Mouse (Mus musculus) MEL (cell line): ENCODE measurements around the gene Mier3. TPM values are rescaled to one million over a fixed set of nuclear protein-coding genes. Genes with fewer than 3 reads are reported as not detected.

Experiments
- DNase-seq: peaks from one replicate; pipeline ENCODE4 v3.0.0; 2011; ENCODE audit warnings: low read depth, low spot score
- H3K27ac ChIP-seq: 2 replicates; pipeline ENCODE4 v1.5.1; 2012; ENCODE audit warnings: low read depth, mild to moderate bottlenecking, control low read depth, low read length, moderate library complexity; ENCODE audit not compliant: control insufficient read depth
- H3K27me3 ChIP-seq, 2 experiments: fragments of 150-350 bp in 1 of 2; sonication (generic) in 1 of 2; 2 replicates each; pipeline ENCODE4 v1.6.1; 2012; ENCODE audit warnings: low read length in 2 of 2, mild to moderate bottlenecking in 2 of 2, improper control_type of control experiment in 1 of 2, moderate library complexity in 1 of 2; ENCODE audit not compliant: insufficient read depth in 2 of 2, control insufficient read depth in 1 of 2
- H3K36me3 ChIP-seq, 2 experiments: 2 replicates each; pipeline ENCODE4 v1.6.1; 2012 to 2014; ENCODE audit warnings: low read length in 2 of 2, improper control_type of control experiment in 1 of 2, inconsistent platforms in 1 of 2, mild to moderate bottlenecking in 1 of 2; ENCODE audit not compliant: insufficient read depth in 2 of 2, control insufficient read depth in 1 of 2
- H3K4me1 ChIP-seq, 2 experiments: fragments of 150-350 bp in 1 of 2; sonication (generic) in 1 of 2; 2 replicates each; pipeline ENCODE4 v1.6.1; 2012; ENCODE audit warnings: low read length in 2 of 2, improper control_type of control experiment in 1 of 2, mild to moderate bottlenecking in 1 of 2; ENCODE audit not compliant: insufficient read depth in 2 of 2, control insufficient read depth in 1 of 2
- H3K4me3 ChIP-seq, 2 experiments: fragments of 150-350 bp in 1 of 2; sonication (generic) in 1 of 2; 2 replicates each; pipeline ENCODE4 v1.5.1; 2012; ENCODE audit warnings: low read depth in 2 of 2, low read length in 2 of 2, mild to moderate bottlenecking in 2 of 2, moderate library complexity in 2 of 2, control low read depth in 1 of 2, improper control_type of control experiment in 1 of 2; ENCODE audit not compliant: control insufficient read depth in 1 of 2, insufficient read depth in 1 of 2
- H3K79me2 ChIP-seq: 2 replicates; pipeline ENCODE4 v1.6.1; 2012; ENCODE audit warnings: mild to moderate bottlenecking, low read length, moderate library complexity; ENCODE audit not compliant: control insufficient read depth, poor library complexity, insufficient read depth
- H3K9ac ChIP-seq: 2 replicates; pipeline ENCODE4 v1.6.1; 2012; ENCODE audit warnings: low read depth, mild to moderate bottlenecking, control low read depth, low read length, moderate library complexity; ENCODE audit not compliant: control insufficient read depth, poor library complexity, severe bottlenecking
- H3K9me3 ChIP-seq: fragments of 150-350 bp; sonication (generic); replicated peaks from 2 replicates; pipeline ENCODE4 v1.6.1; 2012; ENCODE audit warnings: mild to moderate bottlenecking, low read length, improper control_type of control experiment, moderate library complexity; ENCODE audit not compliant: insufficient read depth
- ELF1 ChIP-seq: IDR thresholded peaks from 2 replicates; pipeline ENCODE4 v1.6.1; 2014; ENCODE audit warnings: low read depth, mild to moderate bottlenecking, inconsistent platforms, low read length, improper control_type of control experiment, moderate library complexity
- EP300 ChIP-seq, 2 experiments: IDR thresholded peaks; 2 replicates each; pipeline ENCODE4 v1.6.1; 2011; ENCODE audit warnings: improper control_type of control experiment in 2 of 2, low read length in 2 of 2, low read depth in 1 of 2, mild to moderate bottlenecking in 1 of 2
- GATA1 ChIP-seq: IDR thresholded peaks from 2 replicates; pipeline ENCODE4 v1.6.1; 2011; ENCODE audit warnings: low read depth, low read length, improper control_type of control experiment
- JUND ChIP-seq: IDR thresholded peaks from 2 replicates; pipeline ENCODE4 v1.6.1; 2011; ENCODE audit warnings: low read depth, mild to moderate bottlenecking, improper control_type of control experiment, low read length
- MAFK ChIP-seq: IDR thresholded peaks from 2 replicates; pipeline ENCODE4 v1.6.1; 2011; ENCODE audit warnings: low read depth, mild to moderate bottlenecking, low read length, improper control_type of control experiment, borderline replicate concordance
- MAX ChIP-seq: IDR thresholded peaks from 2 replicates; pipeline ENCODE4 v1.6.1; 2011; ENCODE audit warnings: low read length, improper control_type of control experiment
- MEF2A ChIP-seq: IDR thresholded peaks from 2 replicates; pipeline ENCODE4 v1.6.1; 2014; ENCODE audit warnings: low read depth, mild to moderate bottlenecking, inconsistent platforms, low read length, improper control_type of control experiment; ENCODE audit not compliant: poor library complexity, insufficient replicate concordance, severe bottlenecking; ENCODE audit errors: extremely low read depth
- NELFE ChIP-seq: IDR thresholded peaks from 2 replicates; pipeline ENCODE4 v1.6.1; 2011; ENCODE audit warnings: low read depth, low read length, improper control_type of control experiment
- POLR2AphosphoS2 ChIP-seq: IDR thresholded peaks from 2 replicates; pipeline ENCODE4 v1.6.1; 2011; ENCODE audit warnings: low read length, improper control_type of control experiment
- RAD21 ChIP-seq: IDR thresholded peaks from 2 replicates; pipeline ENCODE4 v1.6.1; 2011; ENCODE audit warnings: mild to moderate bottlenecking, low read depth, low read length, improper control_type of control experiment
- RCOR1 ChIP-seq: IDR thresholded peaks from 2 replicates; pipeline ENCODE4 v1.6.1; 2012; ENCODE audit warnings: low read depth, mild to moderate bottlenecking, inconsistent platforms, low read length, improper control_type of control experiment
- SIN3A ChIP-seq: IDR thresholded peaks from 2 replicates; pipeline ENCODE4 v1.6.1; 2012; ENCODE audit warnings: low read length, improper control_type of control experiment, inconsistent platforms
- TBP ChIP-seq: IDR thresholded peaks from 2 replicates; pipeline ENCODE4 v1.8.0; 2011; ENCODE audit warnings: low read depth, low read length, improper control_type of control experiment
- USF2 ChIP-seq, 2 experiments: IDR thresholded peaks; 2 replicates each; pipeline ENCODE4 v1.6.1; 2011 to 2012; ENCODE audit warnings: improper control_type of control experiment in 2 of 2, low read length in 2 of 2, borderline replicate concordance in 1 of 2, inconsistent platforms in 1 of 2, low read depth in 1 of 2, mild to moderate bottlenecking in 1 of 2; ENCODE audit not compliant: insufficient read depth in 1 of 2
- polyA plus RNA-seq, 2 experiments: library from polyadenylated mRNA; stranded (reverse) in 1 of 2; unstranded in 1 of 2; fragments of >175 nt in 1 of 2; fragments of >200 nt in 1 of 2; gene quantifications; 2 replicates each; pipeline versions ENCODE4 v1.2.1 to v1.2.4; 2012; ENCODE audit warnings: low replicate concordance in 2 of 2, low read depth in 1 of 2; ENCODE audit not compliant: insufficient read length in 2 of 2, insufficient read depth in 1 of 2, missing spikeins in 1 of 2
- total RNA-seq: library from RNA; depleted of rRNA; stranded (reverse); fragments of 300-350 nt; gene quantifications from 2 replicates; pipeline ENCODE4 v1.2.3, GENCODE M21; 2012

Mier3 gene
- total and polyA plus RNA-seq, 3 experiments = 12.6 to 15.8 TPM; not detected in 1

DNA sequence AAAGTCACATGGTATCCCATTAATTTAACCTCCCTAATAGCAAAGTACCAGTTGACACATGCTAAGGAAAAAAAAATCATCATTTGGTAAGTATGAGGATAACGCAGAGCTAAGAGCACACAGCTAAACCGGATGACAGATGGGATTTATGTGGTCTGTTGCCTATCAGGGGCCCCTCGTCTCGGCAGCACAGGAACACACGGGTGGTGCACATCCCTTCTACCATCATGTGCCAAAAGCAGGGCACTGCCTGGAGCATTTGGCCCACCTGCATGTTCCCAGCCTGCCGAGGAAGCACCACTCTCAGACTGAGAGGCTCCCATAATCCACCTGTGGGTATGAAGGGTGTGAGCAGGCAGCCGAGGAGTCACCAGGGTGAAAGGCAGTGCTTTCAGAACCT is 64.4 kb downstream of the Mier3 start:
- Histone ChIP-seq H3K79me2 (no peaks in the 10 kb centered on the region), H3K4me3 (no peak overlapping the region), H3K27ac (no peak overlapping the region)
- TF ChIP-seq MAX (no peak), MAFK (no peak), USF2 (IDR thresholded peaks at IDR 0.05; ENCODE audit: borderline replicate concordance in 1 of 2, insufficient read depth in 1 of 2, low read depth in 1 of 2, low read length in 2 of 2) (no peak), MEF2A (no peak), ELF1 (no peak), JUND (no peak), NELFE (no peak), POLR2AphosphoS2 (no peak), RCOR1 (no peak), SIN3A (no peak), TBP (no peak)
- TF ChIP-seq, all 39 proteins: peak for 0
- DNase-seq = no peak
- no peaks in the 10 kb centered on the region for H3K27me3 ChIP-seq
- H3K36me3 ChIP-seq = peaks cover 0 to 7% of the 10 kb centered on the region in 2 experiments; a peak in 2 of 4 replicates
- H3K9ac ChIP-seq = no peak overlapping the region
- no peaks in the 10 kb centered on the region for H3K9me3 ChIP-seq
- peaks cover 7 to 10% of the 10 kb centered on the region in 2 experiments for H3K4me1 ChIP-seq

DNA sequence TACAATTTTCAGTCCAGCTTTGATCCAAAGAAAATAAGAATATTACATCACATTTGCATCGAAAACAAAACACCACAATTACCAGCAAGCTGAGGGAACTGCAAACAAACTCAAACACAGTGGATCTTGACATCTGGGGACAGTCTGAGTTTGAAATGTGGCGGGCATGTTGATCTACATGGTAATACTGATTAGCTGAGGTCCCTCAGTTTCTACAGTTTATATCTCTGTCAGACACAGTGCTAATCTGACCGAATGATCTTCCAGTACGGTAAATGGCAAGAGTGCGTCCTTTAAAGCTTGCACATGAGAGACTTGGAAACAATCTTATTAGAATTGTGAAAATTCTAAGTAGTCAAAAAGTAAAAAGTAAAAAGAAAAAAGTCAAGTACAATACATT is 66.1 kb downstream of the Mier3 start:
- Histone ChIP-seq H3K36me3 (peaks cover 0 to 7% of the 10 kb centered on the region in 2 experiments; a peak in 2 of 4 replicates), H3K4me3 (no peak overlapping the region), H3K79me2 (no peaks in the 10 kb centered on the region), H3K27me3 (no peaks in the 10 kb centered on the region), H3K4me1 (peaks cover 7 to 10% of the 10 kb centered on the region in 2 experiments), H3K9me3 (no peaks in the 10 kb centered on the region), H3K9ac (no peak overlapping the region)
- DNase-seq = no peak
- TF ChIP-seq RAD21 (no peak), GATA1 (0 out of 2 replicates have a peak, but pooled peaks have one; percentile 27), SIN3A (0 out of 2 replicates have a peak, but pooled peaks have one; percentile 18), EP300 (IDR thresholded peaks at IDR 0.05; ENCODE audit: low read depth in 1 of 2, low read length in 2 of 2) (0 out of 4 replicates have a peak, but pooled peaks of 1 of the 2 experiments have one; percentile 22)
- TF ChIP-seq, all 39 proteins: peak for 3
- H3K27ac ChIP-seq = no peak overlapping the region
